Mouse (Mus musculus) urinary bladder, adult 18-20 months (tissue): ENCODE data around the gene Galr2.
A peak's percentile ranks its signal among the peaks of the same experiment; 100 is the strongest.
"Not testable (repeated sequence)": the region's sequence is repeated elsewhere in the genome, so short reads cannot be mapped to it uniquely, and the experiment has no call there.

Experiments
- DNase-seq, 2 experiments: peaks; one replicate each; pipeline ENCODE4 v3.0.0; 2022; ENCODE audit warnings: low spot score in 2 of 2, mixed read lengths in 2 of 2

The Galr2 gene

DNA sequence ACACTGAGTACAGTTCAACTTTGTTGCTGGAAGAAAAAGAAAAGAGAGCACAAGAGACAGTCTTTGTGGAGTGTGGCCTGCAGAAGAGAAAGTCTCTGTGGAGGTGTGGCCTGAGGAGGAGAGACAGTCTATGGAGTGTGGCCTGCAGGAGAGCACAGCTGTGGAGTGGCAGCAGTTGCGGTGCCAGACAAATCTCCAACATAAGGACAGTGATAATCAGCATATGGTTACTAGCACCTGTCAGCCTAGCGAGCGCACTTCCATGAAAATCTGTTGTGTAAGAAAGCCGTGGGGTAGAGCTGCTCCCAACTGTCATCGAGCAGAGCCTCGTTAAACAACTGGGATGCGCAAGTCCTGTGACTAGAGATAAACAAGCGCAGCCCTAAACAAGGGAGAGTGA lies 11.2 kb upstream of the Galr2 start:
- DNase-seq = no peak

DNA sequence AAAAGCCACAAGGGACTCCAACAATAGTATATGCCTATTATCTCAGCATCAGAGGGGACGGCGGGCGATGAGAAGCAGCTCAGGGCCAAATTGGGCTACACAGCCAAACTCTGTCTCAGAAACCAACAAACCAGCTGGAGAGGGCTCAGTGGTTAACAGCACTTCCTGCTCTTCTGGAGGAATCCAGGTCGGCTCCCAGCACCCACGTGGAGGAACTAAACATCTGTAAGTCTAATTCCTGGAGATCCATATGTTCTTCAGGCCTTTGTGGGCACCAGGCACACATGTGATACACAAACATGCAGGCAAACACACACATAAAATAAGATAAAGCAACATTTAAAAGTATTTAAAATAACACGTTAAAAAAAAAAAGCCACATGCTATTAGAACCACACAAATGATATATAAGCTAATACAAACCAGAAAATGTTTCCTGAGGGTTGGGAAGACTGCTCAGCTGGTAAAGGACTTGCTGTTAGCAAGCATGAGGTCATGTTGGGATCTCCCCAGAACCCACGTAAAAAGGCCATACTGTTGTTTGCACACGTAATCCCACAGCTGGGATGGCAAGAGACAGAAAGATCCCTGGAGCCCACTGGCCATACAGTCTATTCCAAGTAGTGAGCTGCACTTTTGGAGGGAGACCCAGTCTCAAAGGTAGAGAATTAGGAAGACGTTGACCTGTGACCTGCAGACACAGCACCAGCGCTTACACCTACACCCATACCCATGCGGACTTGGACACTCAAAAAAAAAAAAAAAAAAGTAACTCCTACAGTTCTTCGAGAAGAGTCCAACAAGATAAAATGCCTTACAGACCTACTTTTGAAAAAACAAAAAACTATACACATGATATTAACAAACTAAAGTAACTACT lies 7.9 kb upstream of the Galr2 start:
- DNase-seq = no peak

GRCm38 (mm10) chr11:116273469-116274044 lies 7.2 kb upstream of the Galr2 start:
- DNase-seq = no peak

- peak; percentile 91 for DNase-seq
Observed at GRCm38 (mm10) chr11:116274045-116274666, 6.6 kb upstream of the Galr2 start, which contains the start of gene Srp68. TSS of gene Srp68 (minus strand) at chr11:116274217.

DNA sequence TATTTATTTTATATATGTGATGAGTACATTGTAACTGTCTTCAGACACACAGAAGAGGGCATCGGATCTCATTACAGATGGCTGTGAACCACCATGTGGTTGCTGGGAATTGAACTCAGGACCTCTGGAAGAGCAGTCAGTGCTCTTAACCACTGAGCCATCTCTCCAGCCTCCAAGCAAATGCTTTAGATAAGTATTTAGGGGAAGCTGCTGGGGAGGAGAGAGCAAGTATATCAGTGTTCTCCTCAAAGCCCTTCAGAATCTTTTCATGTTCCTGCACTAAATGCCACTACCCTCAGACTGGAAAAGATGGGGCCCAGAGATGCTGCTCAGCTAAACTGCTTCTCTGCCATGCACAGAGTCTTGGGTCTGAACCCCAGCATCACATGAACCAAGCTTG lies 3.6 kb upstream of the Galr2 start:
- DNase-seq = not testable (repeated sequence)

GRCm38 (mm10) chr11:116281671-116282070 lies 932 bp downstream of the Galr2 start:
- DNase-seq = no peak

DNA sequence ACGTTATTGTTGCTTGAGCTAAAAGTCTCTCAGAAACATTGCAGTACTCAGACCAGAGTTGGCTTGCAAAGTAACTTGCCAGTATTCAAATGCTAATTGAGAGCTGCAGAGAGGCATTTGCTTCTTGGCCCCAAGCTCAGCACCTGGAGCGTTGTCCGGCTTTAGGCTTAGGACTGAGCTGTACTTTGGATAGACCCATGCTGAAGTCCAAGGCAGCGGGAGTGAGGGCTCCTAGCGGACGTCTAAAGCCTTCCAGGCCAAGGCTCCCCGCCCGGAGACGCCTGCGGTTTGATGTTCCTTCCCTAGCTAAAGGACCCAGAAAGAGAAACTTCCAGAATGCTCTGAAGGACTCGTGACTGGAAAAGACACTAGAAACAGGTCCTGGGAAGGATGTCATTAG lies 1.4 kb downstream of the Galr2 start:
- DNase-seq = no peak

DNA sequence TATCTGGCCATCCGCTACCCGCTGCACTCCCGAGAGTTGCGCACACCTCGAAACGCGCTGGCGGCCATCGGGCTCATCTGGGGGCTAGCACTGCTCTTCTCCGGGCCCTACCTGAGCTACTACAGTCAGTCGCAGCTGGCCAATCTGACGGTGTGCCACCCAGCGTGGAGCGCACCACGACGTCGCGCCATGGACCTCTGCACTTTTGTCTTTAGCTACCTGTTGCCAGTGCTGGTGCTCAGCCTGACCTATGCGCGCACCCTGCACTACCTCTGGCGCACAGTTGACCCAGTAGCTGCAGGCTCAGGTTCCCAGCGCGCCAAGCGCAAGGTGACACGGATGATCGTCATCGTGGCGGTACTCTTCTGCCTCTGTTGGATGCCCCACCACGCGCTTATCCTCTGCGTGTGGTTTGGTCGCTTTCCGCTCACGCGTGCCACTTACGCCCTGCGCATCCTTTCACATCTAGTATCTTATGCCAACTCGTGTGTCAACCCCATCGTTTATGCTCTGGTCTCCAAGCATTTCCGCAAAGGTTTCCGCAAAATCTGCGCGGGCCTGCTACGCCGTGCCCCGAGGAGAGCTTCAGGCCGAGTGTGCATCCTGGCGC lies 2.3 kb downstream of the Galr2 start:
- DNase-seq = no peak

GRCm38 (mm10) chr11:116283982-116284381 lies 3.2 kb downstream of the Galr2 start:
- no peak for DNase-seq

DNA sequence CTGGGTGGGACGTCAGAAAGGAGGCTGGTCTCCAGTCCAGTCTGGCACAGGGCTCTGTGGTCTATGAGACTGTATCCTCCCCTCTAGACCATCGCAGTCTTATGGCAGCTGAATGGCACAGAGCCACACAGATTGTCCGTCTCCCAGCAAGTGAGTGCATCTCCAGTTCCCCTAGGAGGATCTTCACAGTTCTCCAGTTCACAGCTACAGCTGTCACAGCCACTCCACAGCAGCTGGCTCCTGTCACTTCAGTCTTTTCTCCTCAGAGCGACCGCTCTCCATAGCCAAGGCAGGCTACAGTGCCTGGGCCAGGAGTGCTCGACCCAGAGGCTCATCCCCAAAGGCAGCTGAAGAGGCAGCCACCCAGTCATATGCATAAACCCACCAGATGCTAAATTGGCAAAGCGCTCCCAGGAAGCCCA lies 5.0 kb downstream of the Galr2 start:
- DNase-seq = no peak

DNA sequence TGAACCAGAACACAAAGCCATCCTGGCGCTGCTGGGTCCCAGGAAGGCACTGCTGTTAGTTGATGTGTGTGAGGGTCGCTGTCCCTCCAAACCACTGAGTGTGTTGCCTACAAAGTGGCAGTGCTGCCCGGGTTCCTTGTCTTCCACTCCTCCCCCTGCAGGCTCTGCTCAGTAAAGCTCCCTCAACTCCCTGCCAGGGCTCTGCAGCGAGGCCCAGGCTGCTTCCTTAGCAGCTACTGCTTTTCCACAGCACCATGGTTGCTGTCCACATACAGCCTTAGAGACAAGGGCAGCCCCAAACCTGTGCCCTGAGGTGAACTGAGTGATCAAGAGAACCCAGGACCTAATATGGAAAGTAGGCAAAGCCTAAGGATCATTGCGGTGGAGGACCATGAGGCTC lies 6.6 kb downstream of the Galr2 start:
- DNase-seq = no peak

- no peak for DNase-seq
Observed at GRCm38 (mm10) chr11:116290556-116290955, 9.8 kb downstream of the Galr2 start.

DNA sequence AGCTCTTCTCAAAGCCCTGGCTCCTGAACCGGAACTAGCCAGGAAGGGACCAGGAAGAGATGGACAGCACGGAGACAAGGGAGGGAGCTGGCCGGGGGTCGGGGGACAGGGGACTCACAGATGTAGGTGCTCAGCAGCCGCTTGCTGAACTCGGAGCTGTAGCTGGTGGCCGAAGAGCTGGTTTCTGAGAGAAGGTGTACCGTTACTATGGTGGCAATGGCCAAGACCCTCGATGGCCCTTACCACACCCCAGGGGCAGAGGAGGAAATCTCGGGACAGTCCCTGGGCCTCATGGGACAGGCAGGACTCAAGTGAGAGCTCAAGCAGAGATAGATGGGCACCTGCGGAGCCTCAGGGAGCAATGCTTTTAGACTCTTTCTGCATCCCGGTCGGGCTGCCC lies 11.7 kb downstream of the Galr2 start:
- no peak for DNase-seq

DNA sequence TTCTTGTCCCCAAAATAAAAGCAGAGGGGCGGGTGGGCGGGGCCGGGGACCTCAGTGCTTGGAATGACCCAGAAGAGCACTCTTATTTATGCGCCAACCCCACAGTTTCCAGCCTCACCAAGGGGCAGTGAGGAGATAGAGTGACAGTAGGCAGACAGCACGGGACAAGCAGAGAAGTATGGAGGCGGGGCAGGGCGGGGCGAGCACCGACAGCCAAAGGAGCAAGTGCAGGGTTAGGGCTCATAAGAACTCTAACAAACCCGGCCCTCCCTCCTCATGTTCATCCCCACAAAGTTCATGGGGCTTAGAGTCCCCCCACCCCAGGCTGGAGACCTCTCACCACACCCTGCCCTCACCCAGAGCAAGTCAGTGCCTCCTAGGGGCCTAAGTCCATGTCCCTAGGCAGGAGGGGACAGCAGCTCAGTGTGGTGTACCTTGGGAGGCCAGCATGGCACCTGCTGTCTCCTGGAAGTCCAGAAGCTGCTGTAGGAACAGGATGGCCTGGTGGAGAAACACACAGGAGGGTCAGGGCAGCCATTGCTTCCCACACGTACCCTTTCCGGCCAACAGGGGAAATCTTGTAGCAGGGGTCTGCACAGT lies 12.9 kb downstream of the Galr2 start:
- no peak for DNase-seq

GRCm38 (mm10) chr11:116294319-116294718 lies 13.6 kb downstream of the Galr2 start:
- peak in 1 of 2 experiments; percentile 26 for DNase-seq

DNA sequence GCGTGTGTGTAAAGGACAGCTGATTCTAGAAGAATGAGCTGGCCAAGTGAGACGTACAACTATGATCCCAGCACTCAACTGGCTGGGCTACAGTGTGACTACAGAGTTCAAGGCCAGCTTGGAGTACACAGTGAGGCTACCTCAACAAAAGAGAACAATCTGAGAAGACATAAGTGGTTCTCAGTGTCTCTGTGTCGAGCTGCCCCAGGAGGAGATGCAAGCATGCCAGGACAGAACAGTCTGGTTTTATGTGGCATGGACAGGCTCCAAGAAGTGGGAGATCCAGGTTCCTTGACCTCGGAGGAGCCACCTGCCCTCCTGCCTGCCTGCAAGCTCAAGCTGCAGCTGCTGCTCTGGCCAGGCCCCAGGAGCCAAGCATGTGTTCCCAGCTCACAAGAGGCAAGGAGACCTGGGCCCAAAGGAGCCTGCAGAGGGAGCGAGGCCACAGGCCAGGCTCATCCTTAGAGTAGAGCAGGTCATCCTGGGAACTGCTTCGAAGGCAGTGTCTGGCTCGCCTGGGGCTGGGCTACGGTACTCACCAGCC lies 15.5 kb downstream of the Galr2 start:
- DNase-seq = no peak

- no peak for DNase-seq
Observed at GRCm38 (mm10) chr11:116297017-116297416, 16.3 kb downstream of the Galr2 start.

DNA sequence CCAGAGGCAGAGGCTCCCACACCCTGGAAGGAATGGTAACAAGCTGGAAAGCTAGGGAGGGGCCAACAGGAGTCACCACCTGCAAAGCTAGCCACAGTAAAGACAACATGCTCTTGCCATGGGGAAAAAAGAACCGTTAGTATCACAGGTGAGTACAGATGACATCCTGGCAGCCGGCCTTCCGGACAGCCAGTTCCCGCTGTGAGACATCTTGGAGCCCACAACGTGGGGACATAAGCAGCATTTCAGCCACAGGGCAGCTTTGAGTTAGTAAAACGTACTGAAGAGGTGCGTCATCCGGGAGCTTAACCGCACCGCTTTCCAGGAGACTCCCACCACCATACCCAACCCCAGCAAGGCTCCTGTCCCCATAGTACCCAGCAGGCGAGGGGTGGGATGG lies 17.5 kb downstream of the Galr2 start:
- DNase-seq = no peak

GRCm38 (mm10) chr11:116298621-116299020 lies 17.9 kb downstream of the Galr2 start:
- no peak for DNase-seq

DNA sequence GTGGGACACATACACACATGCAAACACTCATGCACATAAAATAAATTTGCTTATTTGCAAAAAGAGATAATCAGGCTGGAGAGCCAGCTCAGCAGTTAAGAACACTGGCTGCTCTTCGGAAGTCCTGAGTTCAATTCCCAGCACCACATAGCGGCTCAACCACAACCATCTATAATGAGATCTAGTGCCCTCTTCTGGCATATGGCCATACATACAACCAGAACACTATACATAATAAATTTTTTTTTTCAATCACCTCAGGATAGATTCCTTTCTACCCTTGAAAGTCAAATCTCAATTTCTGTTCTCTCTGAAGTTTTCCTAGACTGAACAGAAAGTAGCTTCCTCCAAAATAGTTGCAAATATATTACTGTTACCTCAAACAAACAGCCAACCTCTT lies 24.7 kb downstream of the Galr2 start:
- DNase-seq = no peak

DNA sequence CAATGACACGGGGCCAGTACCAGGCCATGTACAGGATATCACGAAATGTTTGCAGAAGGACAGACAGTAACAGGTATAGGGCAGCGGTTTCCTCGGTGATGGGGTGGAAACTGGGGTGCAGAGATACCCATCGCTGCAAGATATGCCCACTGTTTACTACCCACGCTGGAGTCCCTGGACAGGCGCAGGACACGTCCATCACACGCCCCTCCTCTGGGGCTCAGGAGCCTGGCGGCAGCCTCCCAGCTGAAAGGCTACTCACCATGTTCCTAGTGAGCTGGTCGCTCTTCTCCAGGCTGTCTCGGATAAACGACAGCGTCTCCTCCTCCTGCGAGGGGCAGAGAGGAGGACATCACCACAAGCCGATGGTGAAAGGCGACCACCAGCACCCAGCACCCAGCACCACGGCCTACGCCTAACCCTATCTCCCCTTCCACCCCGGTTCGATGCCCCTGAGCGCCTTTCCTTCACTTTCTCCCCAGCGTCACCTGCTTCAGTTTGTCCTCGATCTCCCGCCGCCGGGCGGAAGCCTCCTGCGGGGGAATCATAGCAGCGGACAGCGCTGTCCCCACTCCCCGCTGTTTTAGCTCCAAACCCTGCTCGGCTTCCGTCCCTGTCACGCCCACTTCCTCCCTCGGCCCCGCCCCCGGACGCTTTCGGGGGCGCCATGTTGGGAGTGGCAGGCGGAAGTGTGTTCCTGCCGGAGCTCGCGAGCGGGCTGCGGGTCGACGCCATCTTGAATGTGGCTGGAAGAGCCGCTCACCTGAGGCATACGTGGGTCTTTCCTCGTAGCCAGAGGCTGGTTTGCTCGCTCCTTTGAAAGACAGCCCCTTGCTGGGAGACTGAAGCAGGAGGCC lies 25.6 kb downstream of the Galr2 start:
- DNase-seq = peak; percentile 89 to 90
